Comparison of ENCODE assay signal across 8 mouse cellular contexts in genomic region chr14:123661091-123661491, GRCm38 (mm10). TPM values are rescaled to one million over a fixed set of nuclear protein-coding genes. Genes with fewer than 3 reads are reported as not detected.
A peak's percentile ranks its signal among the peaks of the same experiment; 100 is the strongest.
DNase-seq lines count a peak whose midpoint lies in the region; ATAC-seq and TF ChIP-seq lines count a peak whose summit lies in the region.

No protein-coding gene starts in this region.

- DNase-seq in ovary, postnatal 36 days (ENCODE audit: low spot score): peak; percentile 45
- no peak for DNase-seq in ovary, adult 18-20 months (ENCODE audit: low spot score)
- DNase-seq in cerebellum, adult 2 months: peak; percentile 28 to 49
- DNase-seq in heart, postnatal 36 days: peak; percentile 16 to 29
- peak; percentile 40 for DNase-seq in layer of hippocampus, adult 9-11 months
- peak; percentile 72 for DNase-seq in midbrain, embryonic 10.5 days (ENCODE audit: low spot score)
- DNase-seq in thymus, postnatal 36 days: peak; percentile 5 to 8

- H3K4me1 ChIP-seq in cerebellum, adult 2 months (ENCODE audit: control insufficient read depth, insufficient read depth, low read length): peaks cover 3% of the 10 kb centered on the region; the same call in 1 of the 2 replicates
- peaks cover 19% of the 10 kb centered on the region for H3K4me1 ChIP-seq in forebrain, embryonic 16.5 days (replicated peaks; ENCODE audit: control insufficient read depth, insufficient read depth, low read length)
- H3K4me1 ChIP-seq in midbrain, embryonic 10.5 days: peaks cover 12% of the 10 kb centered on the region

- H3K36me3 ChIP-seq in forebrain, embryonic 16.5 days (ENCODE audit: control insufficient read depth, insufficient read depth): no peaks in the 10 kb centered on the region
- H3K36me3 ChIP-seq in midbrain, embryonic 10.5 days: no peaks in the 10 kb centered on the region

- H3K4me2 ChIP-seq in forebrain, embryonic 16.5 days (ENCODE audit: low read length): peak overlapping the region; percentile 25; the same call in 1 of the 2 replicates

- no peak overlapping the region for H3K4me3 ChIP-seq in cerebellum, adult 2 months (replicated peaks; ENCODE audit: insufficient read depth, low read depth, low read length)
- H3K4me3 ChIP-seq in forebrain, embryonic 16.5 days (replicated peaks; ENCODE audit: low read length): no peak overlapping the region
- no peak overlapping the region for H3K4me3 ChIP-seq in midbrain, embryonic 10.5 days

- intact Hi-C loops in heart, postnatal 36 days (cut with DNase I): loop anchor here (10.0 kb wide), 1 partner anchor 126 kb away; no protein-coding TSS in a partner anchor

- TF ChIP-seq CTCF in cerebellum, adult 2 months (IDR thresholded peaks at IDR 0.05; ENCODE audit: borderline replicate concordance, insufficient read depth, low read depth, low read length): peak; percentile 42

- peak; percentile 84 for ATAC-seq in forebrain, embryonic 16.5 days

- H3K27me3 ChIP-seq in cerebellum, adult 2 months (ENCODE audit: control insufficient read depth, insufficient read depth, low read length): no peaks in the 10 kb centered on the region
- no peaks in the 10 kb centered on the region for H3K27me3 ChIP-seq in forebrain, embryonic 16.5 days (replicated peaks; ENCODE audit: control insufficient read depth, insufficient read depth, low read length)
- H3K27me3 ChIP-seq in midbrain, embryonic 10.5 days (ENCODE audit: low read depth, poor library complexity, severe bottlenecking): no peaks in the 10 kb centered on the region

- no peak overlapping the region for H3K9ac ChIP-seq in forebrain, embryonic 16.5 days (replicated peaks; ENCODE audit: low read depth, low read length)

- H3K27ac ChIP-seq in cerebellum, adult 2 months (ENCODE audit: insufficient read depth, low read length): no peak overlapping the region
- peak overlapping the region; percentile 76 for H3K27ac ChIP-seq in forebrain, embryonic 16.5 days (ENCODE audit: low read length)
- no peak overlapping the region for H3K27ac ChIP-seq in midbrain, embryonic 10.5 days (replicated peaks)

- no peaks in the 10 kb centered on the region for H3K9me3 ChIP-seq in forebrain, embryonic 16.5 days (ENCODE audit: control insufficient read depth, low read length)
- no peaks in the 10 kb centered on the region for H3K9me3 ChIP-seq in midbrain, embryonic 10.5 days (replicated peaks)

- 18% methylated on average over 20 of the region's 20 CpGs for whole genome bisulfite sequencing in cerebellum, adult 2 months
- WGBS in forebrain, embryonic 16.5 days: 15% methylated on average over 20 of the region's 20 CpGs
- 29% methylated on average over 20 of the region's 20 CpGs for WGBS in midbrain, embryonic 10.5 days

- no peak for TF ChIP-seq POLR2A in cerebellum, adult 2 months (IDR thresholded peaks at IDR 0.05; ENCODE audit: borderline replicate concordance, insufficient read depth, low read length)

RNA-seq across cellular contexts. Expression of gene Itgbl1, which starts 1.3 kb away (rescaled TPM):
- 0.38 and 0.55 TPM in 2 replicates for polyA plus RNA-seq in cerebellum, adult 2 months (2012; rRNA removed)
- polyA plus RNA-seq in forebrain, embryonic 16.5 days (2015; fragmentation: Nextera tagmentation; extraction: Ambion mirVana): 4.8 and 5.5 TPM in 2 replicates
- total RNA-seq in heart, postnatal 36 days (2021): 1 to 10 TPM; 4.5 to 6.2 TPM
- 0.31 and 0.58 TPM in 2 replicates for polyA plus RNA-seq in midbrain, embryonic 10.5 days (2016; fragmentation: Nextera tagmentation; extraction: Ambion mirVana)

RNA-seq across cellular contexts. Expression of gene Nalcn, which starts 34.1 kb away (rescaled TPM):
- polyA plus RNA-seq in cerebellum, adult 2 months (2012; rRNA removed): 32.1 and 32.8 TPM in 2 replicates
- 6.6 and 9.6 TPM in 2 replicates for polyA plus RNA-seq in forebrain, embryonic 16.5 days (2015; fragmentation: Nextera tagmentation; extraction: Ambion mirVana)
- total RNA-seq in heart, postnatal 36 days (2021): under 1 TPM; 0.50 to 0.62 TPM
- 2.0 and 3.3 TPM in 2 replicates for polyA plus RNA-seq in midbrain, embryonic 10.5 days (2016; fragmentation: Nextera tagmentation; extraction: Ambion mirVana)
